Mouse (Mus musculus) lung, adult 2 months (tissue): Measurements from ENCODE around the gene Cox20. TPM values are rescaled to one million over a fixed set of nuclear protein-coding genes. Genes with fewer than 3 reads are reported as not detected.

Source experiments
- DNase-seq: peaks from one replicate; pipeline ENCODE4 v3.0.0; 2022
- H3K4me1 ChIP-seq: fragments of 200-500 bp; 2 replicates; pipeline ENCODE4 v1.6.1; 2011; ENCODE audit warnings: low read length; ENCODE audit not compliant: control insufficient read depth, insufficient read depth
- H3K4me3 ChIP-seq: fragments of 200-500 bp; replicated peaks from 2 replicates; pipeline ENCODE3; 2011; ENCODE audit warnings: low read depth, mild to moderate bottlenecking, control low read depth, low read length; ENCODE audit errors: extremely low read depth
- CTCF ChIP-seq: fragments of 200-500 bp; IDR thresholded peaks from 2 replicates; pipeline ENCODE4 v1.5.1; 2011; ENCODE audit warnings: mild to moderate bottlenecking, low read length, control low read depth; ENCODE audit not compliant: insufficient read depth
- POLR2A ChIP-seq: fragments of 200-500 bp; IDR thresholded peaks from 2 replicates; pipeline ENCODE4 v1.6.1; 2011; ENCODE audit warnings: low read depth, mild to moderate bottlenecking, control low read depth, low read length, borderline replicate concordance; ENCODE audit errors: extremely low read depth
- WGBS: fragments of 180-500 bp; shearing (Covaris S2); methylation state at CpG from one replicate; pipeline ENCODE4 v1.1.7; 2018; 5-methylcytosine and 5-hydroxymethylcytosine counted together
- polyA plus RNA-seq: library from polyadenylated mRNA; depleted of rRNA; stranded (reverse); fragments of >200 nt; gene quantifications from 2 replicates; pipeline ENCODE4 v1.2.3, GENCODE M21; 2012; rRNA removed

The Cox20 gene
- polyA plus RNA-seq, 1 experiment = 12.4 TPM

DNA sequence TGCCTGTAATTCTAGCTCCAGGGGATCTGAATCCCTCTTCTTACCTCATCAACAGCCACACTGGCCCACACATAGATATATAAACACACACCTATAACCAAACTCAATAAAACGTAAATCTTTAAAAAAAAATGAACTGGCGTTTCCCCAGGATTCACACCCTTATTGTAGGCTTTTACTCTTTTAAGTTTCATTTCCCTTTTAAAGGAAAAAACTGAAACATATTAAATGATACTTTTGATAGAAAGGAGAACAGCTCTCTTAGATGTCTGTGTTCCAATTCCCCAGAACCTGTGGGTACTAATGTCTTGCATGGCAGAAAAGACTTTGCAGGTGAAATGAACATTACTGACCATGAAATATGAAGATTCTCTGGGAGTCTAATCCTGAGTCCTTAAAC lies 31.9 kb downstream of the Cox20 start:
- 89% methylated on average over 2 of the region's 2 CpGs for WGBS
- Histone ChIP-seq H3K4me1 (no peaks in the 10 kb centered on the region), H3K4me3 (no peak overlapping the region)
- DNase-seq = no peak
- TF ChIP-seq POLR2A (no peak), CTCF (no peak)

- TF ChIP-seq POLR2A (no peak), CTCF (no peak)
- H3K4me3 ChIP-seq = no peak overlapping the region
- H3K4me1 ChIP-seq = no peaks in the 10 kb centered on the region
- DNase-seq = no peak
Measured at GRCm38 (mm10) chr1:178351643-178352042, 32.7 kb downstream of the Cox20 start.

DNA sequence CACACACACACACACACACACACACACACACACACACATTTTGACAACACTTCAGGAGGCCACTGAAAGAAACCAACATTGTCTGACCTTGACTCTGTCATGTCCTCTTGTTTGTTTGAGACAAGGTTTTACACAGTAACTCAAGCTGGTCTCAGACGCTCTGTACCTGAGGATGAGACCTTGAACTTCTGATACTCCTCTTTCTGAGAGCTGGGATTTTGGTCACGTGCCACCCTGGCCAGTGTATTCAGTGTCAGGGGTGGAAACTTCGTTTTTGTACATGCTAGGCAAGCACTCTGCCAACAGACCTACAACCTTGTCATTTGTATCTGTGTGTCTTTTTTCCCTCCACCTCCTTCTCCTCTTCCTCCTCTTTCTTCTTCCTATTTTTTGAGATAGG lies 35.6 kb downstream of the Cox20 start:
- no peak for DNase-seq
- Histone ChIP-seq H3K4me3 (no peak overlapping the region), H3K4me1 (no peaks in the 10 kb centered on the region)
- TF ChIP-seq POLR2A = no peak
- TF ChIP-seq CTCF = no peak
- 56% methylated on average over 3 of the region's 3 CpGs for WGBS

DNA sequence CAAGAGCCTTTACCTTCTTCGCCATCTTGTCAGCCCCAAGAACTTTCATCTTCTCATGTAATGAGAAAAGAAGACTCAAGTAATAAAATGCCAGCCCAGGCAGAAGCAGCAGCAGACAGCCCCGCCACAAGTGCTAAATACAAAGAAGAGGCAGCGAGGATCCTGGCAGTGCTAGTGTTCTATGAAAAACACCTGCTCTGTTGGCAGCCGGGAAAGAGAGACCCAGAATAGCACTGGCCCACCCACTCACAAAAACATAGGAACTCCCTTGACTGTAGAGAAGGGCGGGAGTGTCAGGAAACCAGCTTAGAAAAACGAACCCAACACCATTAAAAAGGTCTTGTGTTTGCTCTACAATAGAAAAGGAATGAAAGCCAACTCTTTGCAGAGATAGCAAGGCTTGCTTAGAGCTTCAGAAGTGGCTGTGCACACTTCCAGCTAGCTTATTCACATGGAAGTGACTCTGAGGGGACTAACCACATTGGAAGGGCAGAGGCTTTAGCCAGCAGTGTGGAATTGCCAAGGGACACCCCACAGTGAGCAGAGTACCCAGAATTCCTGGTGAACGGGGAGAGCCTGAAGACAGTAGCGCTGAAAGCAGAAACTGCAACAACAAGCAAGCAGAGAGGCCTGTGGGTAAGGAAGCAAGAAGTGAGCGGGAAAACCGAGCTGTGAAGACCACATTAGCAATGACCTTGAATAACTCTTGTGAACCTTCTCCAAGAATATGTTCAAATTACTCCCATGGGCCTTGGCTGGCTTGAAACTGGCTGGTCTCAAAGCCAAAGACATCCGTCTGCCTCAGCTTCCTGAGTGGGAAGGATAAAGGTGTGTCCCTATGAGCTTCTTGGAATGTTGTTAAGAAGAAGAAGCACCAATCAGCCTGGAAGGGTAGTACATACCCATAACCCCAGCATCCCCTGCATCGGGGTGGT lies 39.1 kb downstream of the Cox20 start:
- WGBS = 65% methylated on average over 12 of the region's 12 CpGs
- TF ChIP-seq POLR2A = no peak
- TF ChIP-seq CTCF = no peak
- no peak for DNase-seq
- Histone ChIP-seq H3K4me1 (no peaks in the 10 kb centered on the region), H3K4me3 (no peak overlapping the region)

GRCm38 (mm10) chr1:178360264-178360663 lies 41.3 kb downstream of the Cox20 start:
- H3K4me3 ChIP-seq = no peak overlapping the region
- H3K4me1 ChIP-seq = no peaks in the 10 kb centered on the region
- TF ChIP-seq CTCF (no peak), POLR2A (no peak)
- WGBS = 78% methylated on average over 11 of the region's 11 CpGs
- no peak for DNase-seq

GRCm38 (mm10) chr1:178360702-178361101 lies 41.8 kb downstream of the Cox20 start:
- 79% methylated on average over 2 of the region's 2 CpGs for WGBS
- DNase-seq = no peak
- no peak for TF ChIP-seq POLR2A
- no peak for TF ChIP-seq CTCF
- H3K4me1 ChIP-seq = no peaks in the 10 kb centered on the region
- H3K4me3 ChIP-seq = no peak overlapping the region

DNA sequence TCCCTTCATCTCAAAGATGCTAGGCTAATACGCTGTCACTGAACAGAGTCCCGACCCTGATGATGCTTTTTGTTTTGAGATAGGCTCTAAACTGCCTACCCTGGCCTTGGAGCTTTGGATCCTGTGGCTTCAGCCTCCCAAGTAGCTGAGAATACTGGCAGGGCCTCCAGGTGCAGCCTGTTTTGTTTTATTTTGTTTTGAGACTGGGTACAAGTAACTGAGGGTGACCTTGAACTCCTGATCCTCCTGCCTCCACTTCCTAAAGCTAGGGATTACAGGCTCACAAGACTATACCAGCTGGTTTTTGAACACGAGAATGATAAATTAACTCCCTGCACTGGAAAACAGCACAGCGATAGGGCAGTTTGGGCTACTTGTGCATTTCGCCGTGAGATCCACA lies 46.2 kb downstream of the Cox20 start:
- no peaks in the 10 kb centered on the region; the same call in 1 of the 2 replicates for H3K4me1 ChIP-seq
- no peak for DNase-seq
- 83% methylated on average over 6 of the region's 6 CpGs for WGBS
- TF ChIP-seq CTCF = no peak
- no peak for TF ChIP-seq POLR2A
- H3K4me3 ChIP-seq = no peak overlapping the region

- DNase-seq = no peak
- 71% methylated on average over 6 of the region's 6 CpGs for WGBS
- Histone ChIP-seq H3K4me3 (no peak overlapping the region), H3K4me1 (no peaks in the 10 kb centered on the region; the same call in 1 of the 2 replicates)
- no peak for TF ChIP-seq POLR2A
- TF ChIP-seq CTCF = no peak
Measured at GRCm38 (mm10) chr1:178368121-178368520, 49.2 kb downstream of the Cox20 start.

DNA sequence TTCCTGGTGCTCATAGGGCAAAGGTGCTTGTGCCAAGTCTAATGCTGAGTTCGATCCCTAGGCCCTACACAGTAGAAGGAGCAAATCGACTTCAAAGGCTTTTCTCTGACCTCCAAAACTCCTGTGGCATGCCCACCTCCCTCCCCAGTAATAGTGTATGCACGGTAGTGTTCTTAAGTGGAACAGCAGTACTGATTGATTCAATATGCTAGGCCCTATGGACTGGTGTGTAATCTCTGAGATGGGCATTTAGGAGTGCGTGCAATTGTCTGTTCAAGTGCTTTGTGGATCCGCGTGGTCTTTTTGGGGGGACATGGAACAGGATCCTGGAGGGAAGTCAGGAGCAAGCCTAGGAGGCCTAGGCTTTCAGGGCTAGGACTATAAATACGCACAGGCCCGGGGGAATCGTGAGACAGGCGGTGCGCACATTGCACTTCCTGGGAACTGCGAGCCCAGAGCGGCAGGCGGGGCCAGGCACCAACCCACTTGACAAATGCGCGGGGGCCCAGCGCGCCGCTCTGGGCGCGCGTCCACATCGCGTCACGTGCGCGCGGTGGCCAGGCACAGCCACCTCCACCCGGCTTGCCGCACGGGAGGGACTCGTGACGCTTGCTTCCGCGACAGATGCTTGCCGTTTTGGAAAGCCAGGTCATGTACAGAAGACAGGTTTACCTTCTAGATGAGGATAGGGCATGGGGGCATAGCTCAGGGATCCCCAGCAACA lies 49.8 kb downstream of the Cox20 start:
- TF ChIP-seq CTCF (no peak), POLR2A (peak; percentile 87; the same call in 1 of the 2 replicates)
- 4% methylated on average over 36 of the region's 36 CpGs for WGBS
- Histone ChIP-seq H3K4me1 (no peaks in the 10 kb centered on the region; the same call in 1 of the 2 replicates), H3K4me3 (peak overlapping the region; percentile 71)
- peak; percentile 90 for DNase-seq

GRCm38 (mm10) chr1:178369272-178369651 lies 50.3 kb downstream of the Cox20 start:
- Histone ChIP-seq H3K4me3 (peak overlapping the region; percentile 71), H3K4me1 (no peaks in the 10 kb centered on the region; the same call in 1 of the 2 replicates)
- WGBS = 0% methylated on average over 11 of the region's 11 CpGs
- no peak for DNase-seq
- TF ChIP-seq CTCF (no peak), POLR2A (no peak)

Other genes starting within 250 kb of the Cox20 start
- 7.3 TPM in 2 replicates for gene Desi2, start 131.7 kb upstream of the Cox20 start, polyA plus RNA-seq
- gene Hnrnpu, start 18.7 kb downstream of the Cox20 start, polyA plus RNA-seq = 48.3 and 65.0 TPM in 2 replicates
- gene Efcab2, start 87.0 kb downstream of the Cox20 start, polyA plus RNA-seq = 0.38 and 0.82 TPM in 2 replicates
- 2.0 and 3.6 TPM in 2 replicates for gene Kif26b, start 210.0 kb downstream of the Cox20 start, polyA plus RNA-seq